Mouse (Mus musculus): ENCODE measurements around the gene Lhfpl2. TPM values are rescaled to one million over a fixed set of nuclear protein-coding genes. Genes with fewer than 3 reads are reported as not detected.

Gene Lhfpl2
- total and polyA plus RNA-seq, 3 experiments, result not detected

GRCm38 (mm10) chr13:94188200-94189086 is 130.8 kb downstream of the Lhfpl2 start:
- in situ Hi-C loops (cut with MboI; ENCODE audit: low pct_ligation_motif_present, low pct_unique_long_range_greater_than_20kb, low sequenced_read_pairs), result no loop called here

DNA sequence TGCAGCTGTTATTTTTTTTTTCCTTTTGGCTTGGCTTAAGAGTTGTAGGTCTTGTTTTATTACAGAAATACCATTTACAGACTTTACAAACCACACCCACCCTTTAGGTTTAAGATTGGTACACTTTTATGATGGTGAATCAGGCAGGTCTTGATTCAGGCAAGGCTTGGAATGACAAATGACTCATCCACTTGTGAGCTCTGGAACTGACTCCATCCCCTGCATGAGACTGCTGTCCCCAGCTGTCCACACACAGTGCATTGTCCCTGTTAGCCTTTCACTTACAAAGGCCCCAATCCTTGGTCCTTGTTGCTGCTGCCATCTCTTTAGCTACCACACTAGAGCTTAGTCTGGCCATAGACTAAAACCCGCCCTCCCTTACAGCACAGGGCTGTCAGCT is 132.8 kb downstream of the Lhfpl2 start:
- no peak for DNase-seq (ENCODE audit: extremely low read depth)
- Histone ChIP-seq H3K4me3 (replicated peaks in 1 of 3; ENCODE audit: low read depth in 2 of 3, low read length in 2 of 3, poor library complexity in 1 of 3) (no peak overlapping the region), H3K4me1 (ENCODE audit: control insufficient read depth in 1 of 2, insufficient read depth in 2 of 2) (no peaks in the 10 kb centered on the region), H3K36me3 (replicated peaks in 1 of 2; ENCODE audit: control insufficient read depth in 1 of 2, insufficient read depth in 1 of 2, low read length in 1 of 2) (no peaks in the 10 kb centered on the region), H3K4me2 (ENCODE audit: insufficient read depth, low read depth, poor library complexity, severe bottlenecking) (no peak overlapping the region), H3K9me3 (replicated peaks; ENCODE audit: low read length) (no peaks in the 10 kb centered on the region), H3K79me2 (replicated peaks; ENCODE audit: control insufficient read depth, extremely low read depth, insufficient read depth, poor library complexity, severe bottlenecking) (no peaks in the 10 kb centered on the region), H3K9ac (ENCODE audit: insufficient read depth, low read depth) (no peak overlapping the region), H3K27me3 (replicated peaks) (no peaks in the 10 kb centered on the region), H3K27ac (ENCODE audit: insufficient read depth, low read depth) (no peak overlapping the region)
- in situ Hi-C loops (cut with MboI; ENCODE audit: low pct_ligation_motif_present, low pct_unique_long_range_greater_than_20kb, low sequenced_read_pairs) (no loop called here), dilution Hi-C loops (cut with MboI; ENCODE audit: extremely low pct_ligation_motif_present, extremely low pct_unique_long_range_greater_than_20kb, low sequenced_read_pairs) (no loop called here)
- TF ChIP-seq EP300 (IDR thresholded peaks at IDR 0.05; ENCODE audit: low read length) (no peak), RAD21 (IDR thresholded peaks at IDR 0.05; ENCODE audit: low read depth, low read length) (no peak), TCF12 (IDR thresholded peaks at IDR 0.05; ENCODE audit: low read depth, low read length) (no peak), ZC3H11A (IDR thresholded peaks at IDR 0.05; ENCODE audit: low read depth, low read length) (no peak), MYC (IDR thresholded peaks at IDR 0.05; ENCODE audit: low read depth, low read length) (no peak), BHLHE40 (IDR thresholded peaks at IDR 0.05; ENCODE audit: low read depth, low read length) (no peak), POLR2AphosphoS2 (IDR thresholded peaks at IDR 0.05; ENCODE audit: low read depth, low read length) (no peak), ETS1 (conservative IDR thresholded peaks at IDR 0.05; ENCODE audit: low read depth, low read length) (no peak)

More at GRCm38 (mm10) chr13:94188200-94189086, 130.8 kb downstream of the Lhfpl2 start:
- H3K36me3 ChIP-seq (replicated peaks in 1 of 2; ENCODE audit: control insufficient read depth in 1 of 2, insufficient read depth in 1 of 2, low read length in 1 of 2), result no peaks in the 10 kb centered on the region
- dilution Hi-C loops (cut with MboI; ENCODE audit: extremely low pct_ligation_motif_present, extremely low pct_unique_long_range_greater_than_20kb, low sequenced_read_pairs), result no loop called here
- no peaks in the 10 kb centered on the region for H3K79me2 ChIP-seq (replicated peaks; ENCODE audit: control insufficient read depth, extremely low read depth, insufficient read depth, poor library complexity, severe bottlenecking)
- TF ChIP-seq USF2 (conservative IDR thresholded peaks at IDR 0.05; ENCODE audit: low read depth, low read length), result no peak
- TF ChIP-seq PAX5 (IDR thresholded peaks at IDR 0.05; ENCODE audit: low read length), result no peak
- H3K27me3 ChIP-seq (replicated peaks), result no peaks in the 10 kb centered on the region
- H3K27ac ChIP-seq (ENCODE audit: insufficient read depth, low read depth), result no peak overlapping the region
- no peak for DNase-seq (ENCODE audit: extremely low read depth)
- no peak overlapping the region for H3K9ac ChIP-seq (ENCODE audit: insufficient read depth, low read depth)
- no peaks in the 10 kb centered on the region for H3K9me3 ChIP-seq (replicated peaks; ENCODE audit: low read length)
- H3K4me1 ChIP-seq (ENCODE audit: control insufficient read depth in 1 of 2, insufficient read depth in 2 of 2), result 0 out of 4 replicates have a peak, but pooled peaks cover 0 to 5% of the 10 kb centered on the region in 2 experiments
- H3K4me2 ChIP-seq (ENCODE audit: insufficient read depth, low read depth, poor library complexity, severe bottlenecking), result no peak overlapping the region
- H3K4me3 ChIP-seq (replicated peaks in 1 of 3; ENCODE audit: low read depth in 2 of 3, low read length in 2 of 3, poor library complexity in 1 of 3), result no peak overlapping the region

DNA sequence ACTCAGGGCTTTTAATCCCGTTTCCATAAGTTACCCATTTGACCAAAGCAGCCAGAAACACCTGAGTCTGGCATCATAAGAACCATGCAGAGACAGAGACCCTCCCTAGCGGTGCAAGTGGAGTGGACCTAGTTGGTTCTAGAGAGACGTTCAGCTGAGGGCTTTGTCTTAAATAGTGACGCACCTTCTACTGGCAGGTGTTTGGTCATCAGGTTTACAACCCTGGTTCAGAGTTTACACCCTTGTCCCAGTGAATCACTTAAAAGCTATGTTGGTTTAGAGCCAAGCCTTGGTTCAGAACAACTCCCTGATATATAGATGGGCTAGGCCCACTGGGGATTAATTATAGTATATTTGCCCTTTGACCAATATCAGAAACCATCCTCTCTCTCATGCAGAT is 135.6 kb downstream of the Lhfpl2 start:
- Histone ChIP-seq H3K4me2 (ENCODE audit: insufficient read depth, low read depth, poor library complexity, severe bottlenecking) (no peak overlapping the region), H3K27ac (ENCODE audit: insufficient read depth, low read depth) (no peak overlapping the region), H3K9me3 (replicated peaks; ENCODE audit: low read length) (no peaks in the 10 kb centered on the region), H3K79me2 (replicated peaks; ENCODE audit: control insufficient read depth, extremely low read depth, insufficient read depth, poor library complexity, severe bottlenecking) (no peaks in the 10 kb centered on the region), H3K9ac (ENCODE audit: insufficient read depth, low read depth) (no peak overlapping the region), H3K4me3 (replicated peaks in 1 of 3; ENCODE audit: low read depth in 2 of 3, low read length in 2 of 3, poor library complexity in 1 of 3) (no peak overlapping the region), H3K36me3 (replicated peaks in 1 of 2; ENCODE audit: control insufficient read depth in 1 of 2, insufficient read depth in 1 of 2, low read length in 1 of 2) (no peaks in the 10 kb centered on the region), H3K4me1 (ENCODE audit: control insufficient read depth in 1 of 2, insufficient read depth in 2 of 2) (no peaks in the 10 kb centered on the region), H3K27me3 (replicated peaks) (no peaks in the 10 kb centered on the region)
- dilution Hi-C loops (cut with MboI; ENCODE audit: extremely low pct_ligation_motif_present, extremely low pct_unique_long_range_greater_than_20kb, low sequenced_read_pairs) (no loop called here), in situ Hi-C loops (cut with MboI; ENCODE audit: low pct_ligation_motif_present, low pct_unique_long_range_greater_than_20kb, low sequenced_read_pairs) (no loop called here)
- DNase-seq (ENCODE audit: extremely low read depth), result no peak
- no peak for TF ChIP-seq ZMIZ1 (IDR thresholded peaks at IDR 0.05; ENCODE audit: low read depth, low read length)
- no peak for TF ChIP-seq MAX (IDR thresholded peaks at IDR 0.05; ENCODE audit: low read length)
- TF ChIP-seq PAX5 (IDR thresholded peaks at IDR 0.05; ENCODE audit: low read length), result no peak
- TF ChIP-seq MEF2A (IDR thresholded peaks at IDR 0.05; ENCODE audit: borderline replicate concordance, low read depth, low read length), result no peak
- no peak for TF ChIP-seq HCFC1 (IDR thresholded peaks at IDR 0.05; ENCODE audit: low read depth, low read length)
- TF ChIP-seq NELFE (IDR thresholded peaks at IDR 0.05; ENCODE audit: low read depth, low read length), result no peak
- TF ChIP-seq ELF1 (IDR thresholded peaks at IDR 0.05; ENCODE audit: low read depth, low read length), result no peak
- TF ChIP-seq TBP (conservative IDR thresholded peaks at IDR 0.05; ENCODE audit: low read depth, low read length), result no peak
- no peak for TF ChIP-seq IRF4 (IDR thresholded peaks at IDR 0.05; ENCODE audit: low read depth, low read length)
- TF ChIP-seq USF1 (IDR thresholded peaks at IDR 0.05; ENCODE audit: low read depth, low read length), result no peak
- no peak for TF ChIP-seq ZKSCAN1 (IDR thresholded peaks at IDR 0.05; ENCODE audit: borderline replicate concordance, low read depth, low read length)
- TF ChIP-seq CHD2 (IDR thresholded peaks at IDR 0.05; ENCODE audit: low read length), result no peak
- TF ChIP-seq RCOR1 (conservative IDR thresholded peaks at IDR 0.05; ENCODE audit: low read depth, low read length), result no peak
